Mouse (Mus musculus): ENCODE measurements around the gene Olfr877.

GRCm38 (mm10) chr9:37833341-37833740, 20.7 kb upstream of the Olfr877 start:
- TF ChIP-seq TCF3 (IDR thresholded peaks at IDR 0.05; ENCODE audit: insufficient read length, low read depth) (no peak), MAX (IDR thresholded peaks at IDR 0.05; ENCODE audit: low read depth) (no peak), POLR2A (IDR thresholded peaks at IDR 0.05; ENCODE audit: insufficient read length, low read depth) (no peak), POLR2AphosphoS2 (IDR thresholded peaks at IDR 0.05; ENCODE audit: insufficient read length, low read depth) (no peak), USF1 (IDR thresholded peaks at IDR 0.05; ENCODE audit: low read depth) (no peak), E2F4 (IDR thresholded peaks at IDR 0.05; ENCODE audit: insufficient read depth) (no peak), SRF (IDR thresholded peaks at IDR 0.05; ENCODE audit: control insufficient read depth, insufficient read length, low read depth) (no peak), TCF12 (IDR thresholded peaks at IDR 0.05; ENCODE audit: insufficient read depth, poor library complexity, severe bottlenecking) (no peak), REST (IDR thresholded peaks at IDR 0.05; ENCODE audit: insufficient read depth, insufficient read length) (no peak)

All from myocyte (in vitro differentiated cells).